Mouse (Mus musculus): ENCODE data around the gene Cdk1. TPM values are rescaled to one million over a fixed set of nuclear protein-coding genes. Genes with fewer than 3 reads are reported as not detected.

Gene Cdk1
- polyA plus RNA-seq, 1 experiment from 2014 or later: 700 TPM

DNA sequence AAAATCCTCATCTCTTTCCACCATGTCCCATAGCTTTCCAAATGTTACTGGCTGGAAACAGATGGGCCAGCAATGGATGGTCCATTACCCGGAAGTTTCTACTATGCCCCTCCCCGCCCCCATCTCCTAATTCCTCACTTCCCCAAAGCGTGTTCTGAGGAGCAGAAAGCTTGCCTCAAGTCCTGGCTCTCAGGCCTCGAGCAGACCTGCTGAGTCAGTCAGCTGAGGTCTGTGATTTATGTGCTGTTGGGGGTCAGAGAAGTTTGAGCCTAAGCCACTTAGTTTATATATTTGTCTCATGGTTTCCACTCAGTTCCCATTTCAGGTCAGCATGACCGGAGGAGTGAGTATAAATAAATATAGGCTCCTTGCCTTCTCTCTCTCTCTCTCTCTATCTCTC lies 43.6 kb downstream of the Cdk1 start:
- peak; percentile 14 for DNase-seq
- Histone ChIP-seq H3K4me3 (ENCODE audit: low read depth, low read length) (no peak overlapping the region), H3K9ac (no peak overlapping the region), H3K9me3 (ENCODE audit: low read depth, low read length) (no peaks in the 10 kb centered on the region), H3K4me2 (no peak overlapping the region), H3K27me3 (ENCODE audit: insufficient read depth, low read length) (no peaks in the 10 kb centered on the region), H3K27ac (ENCODE audit: low read depth) (no peak overlapping the region), H3K4me1 (ENCODE audit: insufficient read depth) (no peaks in the 10 kb centered on the region), H3K36me3 (ENCODE audit: insufficient read depth) (no peaks in the 10 kb centered on the region)
- WGBS: 43% methylated on average over 5 of the region's 5 CpGs
- TF ChIP-seq CTCF (IDR thresholded peaks at IDR 0.05; ENCODE audit: low read depth): no peak
- ATAC-seq (ENCODE audit: insufficient read depth): no peak

DNA sequence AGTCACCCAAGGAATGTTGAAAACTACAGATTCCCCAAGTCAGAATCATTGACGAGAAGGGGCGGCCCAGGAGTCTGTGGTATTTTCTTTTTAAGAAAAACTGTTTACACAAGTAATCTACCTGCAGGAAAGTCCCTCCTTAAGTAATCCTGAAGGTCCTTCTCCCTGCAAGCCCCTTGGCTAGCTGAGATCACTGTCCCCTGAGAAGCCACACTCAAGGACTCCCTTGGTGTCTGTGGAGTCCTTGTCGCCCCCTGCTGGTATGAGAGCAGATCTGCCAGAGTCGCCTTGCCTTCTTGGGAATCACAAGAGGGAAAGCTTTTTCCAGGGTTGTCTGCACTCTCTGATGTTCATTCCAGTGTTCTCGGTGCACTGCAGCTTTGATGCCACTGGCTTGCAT lies 45.7 kb downstream of the Cdk1 start:
- peak; percentile 96 for TF ChIP-seq CTCF (IDR thresholded peaks at IDR 0.05; ENCODE audit: low read depth)
- no peak overlapping the region for H3K27ac ChIP-seq (ENCODE audit: low read depth)
- no peaks in the 10 kb centered on the region for H3K4me1 ChIP-seq (ENCODE audit: insufficient read depth)
- 25% methylated on average over 5 of the region's 5 CpGs for WGBS
- H3K36me3 ChIP-seq (ENCODE audit: insufficient read depth): no peaks in the 10 kb centered on the region
- DNase-seq: peak; percentile 92
- ATAC-seq (ENCODE audit: insufficient read depth): no peak; the same call in 1 of the 2 replicates
- H3K4me2 ChIP-seq: no peak overlapping the region
- H3K9ac ChIP-seq: no peak overlapping the region
- no peak overlapping the region for H3K4me3 ChIP-seq (ENCODE audit: low read depth, low read length)
- H3K27me3 ChIP-seq (ENCODE audit: insufficient read depth, low read length): no peaks in the 10 kb centered on the region
- H3K9me3 ChIP-seq (ENCODE audit: low read depth, low read length): no peaks in the 10 kb centered on the region

DNA sequence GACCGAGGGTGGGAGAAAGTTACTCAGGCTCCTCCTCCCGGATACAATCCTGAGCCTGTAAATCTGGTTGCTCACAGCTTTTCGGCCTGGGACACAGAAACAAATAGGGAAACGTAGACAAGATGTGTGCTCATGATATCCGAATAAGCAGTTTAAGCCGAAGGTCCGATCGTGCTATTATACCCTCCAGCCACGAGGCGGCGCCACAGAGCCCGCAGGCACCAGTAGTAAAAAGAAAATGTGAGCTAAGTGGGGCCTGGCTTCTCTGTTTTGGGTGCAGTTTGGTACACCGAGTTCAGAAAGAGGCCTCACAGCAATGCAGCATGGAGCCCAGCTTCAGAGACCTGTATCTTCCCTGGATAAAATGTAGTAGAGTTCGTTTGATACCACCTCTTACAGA lies 46.5 kb downstream of the Cdk1 start:
- H3K27ac ChIP-seq (ENCODE audit: low read depth): no peak overlapping the region
- 40% methylated on average over 14 of the region's 14 CpGs for WGBS
- H3K27me3 ChIP-seq (ENCODE audit: insufficient read depth, low read length): no peaks in the 10 kb centered on the region
- peak; percentile 80 for TF ChIP-seq CTCF (IDR thresholded peaks at IDR 0.05; ENCODE audit: low read depth)
- no peak overlapping the region for H3K9ac ChIP-seq
- no peaks in the 10 kb centered on the region for H3K9me3 ChIP-seq (ENCODE audit: low read depth, low read length)
- peak; percentile 66 for DNase-seq
- no peak overlapping the region for H3K4me2 ChIP-seq
- H3K36me3 ChIP-seq (ENCODE audit: insufficient read depth): no peaks in the 10 kb centered on the region
- no peak for ATAC-seq (ENCODE audit: insufficient read depth)
- H3K4me3 ChIP-seq (ENCODE audit: low read depth, low read length): no peak overlapping the region
- no peaks in the 10 kb centered on the region for H3K4me1 ChIP-seq (ENCODE audit: insufficient read depth)

DNA sequence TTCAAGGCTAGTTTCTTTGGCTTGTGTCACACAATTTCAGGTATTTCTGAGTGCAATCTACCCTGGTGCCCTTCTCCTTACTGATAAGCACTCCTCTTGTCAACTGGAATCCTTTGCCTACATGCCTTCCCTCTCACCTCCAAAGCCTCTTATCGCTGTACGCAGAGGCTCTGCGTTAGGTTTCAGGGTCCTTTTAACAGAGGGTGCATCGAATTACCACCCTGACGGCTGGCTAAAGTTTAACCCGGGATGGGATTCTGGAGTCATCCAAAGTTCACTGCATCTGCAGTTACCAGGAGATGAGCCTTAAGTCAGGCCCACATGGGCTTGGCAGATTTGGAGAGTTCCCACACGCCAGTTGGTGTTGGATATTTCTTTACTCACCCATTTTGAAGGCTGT lies 47.1 kb downstream of the Cdk1 start:
- peak; percentile 23 for DNase-seq
- no peaks in the 10 kb centered on the region for H3K4me1 ChIP-seq (ENCODE audit: insufficient read depth)
- H3K4me3 ChIP-seq (ENCODE audit: low read depth, low read length): no peak overlapping the region
- H3K27me3 ChIP-seq (ENCODE audit: insufficient read depth, low read length): no peaks in the 10 kb centered on the region
- H3K4me2 ChIP-seq: no peak overlapping the region
- H3K27ac ChIP-seq (ENCODE audit: low read depth): 0 out of 2 replicates have a peak overlapping the region, but pooled peaks have one; percentile 26
- H3K36me3 ChIP-seq (ENCODE audit: insufficient read depth): no peaks in the 10 kb centered on the region
- no peaks in the 10 kb centered on the region for H3K9me3 ChIP-seq (ENCODE audit: low read depth, low read length)
- TF ChIP-seq CTCF (IDR thresholded peaks at IDR 0.05; ENCODE audit: low read depth): no peak
- WGBS: 22% methylated on average over 7 of the region's 7 CpGs
- H3K9ac ChIP-seq: no peak overlapping the region
- peak; percentile 35; the same call in 1 of the 2 replicates for ATAC-seq (ENCODE audit: insufficient read depth)

DNA sequence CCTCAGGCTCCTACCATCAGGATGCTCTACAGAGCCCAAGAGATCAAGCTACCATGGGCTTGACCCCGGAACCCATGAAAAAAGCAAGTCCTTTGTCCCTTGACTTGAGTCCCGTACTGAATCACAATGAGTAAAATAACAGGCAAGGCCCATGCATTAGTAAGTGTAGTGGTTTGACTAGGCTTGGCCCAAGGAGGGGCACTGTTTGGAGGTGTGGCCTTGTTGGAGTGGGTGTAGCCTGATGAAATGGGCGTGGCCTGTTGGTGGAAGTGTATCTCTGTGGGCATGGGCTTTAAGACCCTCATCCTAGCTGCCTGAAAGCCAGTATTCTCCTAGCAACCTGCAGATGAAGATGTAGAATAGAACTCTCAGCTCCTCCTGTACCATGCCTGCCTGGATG lies 47.9 kb downstream of the Cdk1 start:
- TF ChIP-seq CTCF (IDR thresholded peaks at IDR 0.05; ENCODE audit: low read depth): no peak
- 80% methylated on average over 3 of the region's 3 CpGs for WGBS
- no peak for DNase-seq
- Histone ChIP-seq H3K27ac (ENCODE audit: low read depth) (no peak overlapping the region), H3K4me3 (ENCODE audit: low read depth, low read length) (no peak overlapping the region), H3K36me3 (ENCODE audit: insufficient read depth) (no peaks in the 10 kb centered on the region), H3K27me3 (ENCODE audit: insufficient read depth, low read length) (no peaks in the 10 kb centered on the region), H3K9ac (no peak overlapping the region), H3K4me1 (ENCODE audit: insufficient read depth) (no peaks in the 10 kb centered on the region), H3K9me3 (ENCODE audit: low read depth, low read length) (no peaks in the 10 kb centered on the region), H3K4me2 (no peak overlapping the region)
- no peak for ATAC-seq (ENCODE audit: insufficient read depth)

DNA sequence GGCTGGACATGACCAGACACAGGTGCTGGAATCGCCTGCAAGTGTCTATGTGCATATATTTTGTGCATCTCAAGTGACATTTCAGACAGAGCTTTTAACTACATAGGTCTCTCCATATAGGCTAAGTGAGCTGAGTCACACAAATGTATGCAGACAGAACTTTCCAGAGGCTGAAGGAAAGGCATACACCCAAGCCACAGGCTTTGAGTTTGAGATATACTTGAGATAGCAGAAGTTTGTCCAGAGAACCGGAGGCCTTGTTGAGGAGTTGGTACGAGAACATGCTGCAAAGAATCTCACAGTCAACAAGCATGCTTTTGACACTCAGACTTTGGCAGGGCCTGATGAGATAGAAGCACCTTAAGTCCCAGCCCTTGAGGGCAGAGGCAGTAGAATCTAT lies 50.1 kb downstream of the Cdk1 start:
- Histone ChIP-seq H3K4me2 (no peak overlapping the region), H3K9me3 (ENCODE audit: low read depth, low read length) (no peaks in the 10 kb centered on the region), H3K4me1 (ENCODE audit: insufficient read depth) (no peaks in the 10 kb centered on the region), H3K4me3 (ENCODE audit: low read depth, low read length) (no peak overlapping the region), H3K27ac (ENCODE audit: low read depth) (no peak overlapping the region), H3K9ac (no peak overlapping the region), H3K36me3 (ENCODE audit: insufficient read depth) (no peaks in the 10 kb centered on the region), H3K27me3 (ENCODE audit: insufficient read depth, low read length) (no peaks in the 10 kb centered on the region)
- DNase-seq: no peak
- WGBS: 68% methylated on average over 3 of the region's 3 CpGs
- ATAC-seq (ENCODE audit: insufficient read depth): no peak
- no peak for TF ChIP-seq CTCF (IDR thresholded peaks at IDR 0.05; ENCODE audit: low read depth)

DNA sequence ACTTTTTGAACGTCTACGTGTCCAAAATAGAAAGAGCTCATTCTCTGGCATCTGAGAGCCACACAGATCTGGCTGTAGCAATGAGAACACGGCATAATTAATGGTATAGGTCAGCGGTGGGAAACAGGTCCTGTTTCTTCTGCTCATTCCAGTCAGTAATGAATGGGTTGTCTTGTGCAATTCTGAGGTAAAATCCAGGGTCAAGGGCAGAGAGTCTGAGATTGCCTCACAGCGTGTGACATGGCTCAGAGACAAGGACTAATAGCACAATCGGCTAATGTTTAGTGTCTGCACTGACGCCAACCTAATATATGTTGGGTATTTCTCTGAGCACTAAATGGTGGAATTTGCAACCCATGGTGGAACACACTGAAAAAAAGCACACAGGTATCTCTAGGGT lies 52.8 kb downstream of the Cdk1 start:
- TF ChIP-seq CTCF (IDR thresholded peaks at IDR 0.05; ENCODE audit: low read depth): no peak
- no peaks in the 10 kb centered on the region for H3K36me3 ChIP-seq (ENCODE audit: insufficient read depth)
- DNase-seq (no peak), ATAC-seq (ENCODE audit: insufficient read depth) (no peak)
- no peaks in the 10 kb centered on the region for H3K27me3 ChIP-seq (ENCODE audit: insufficient read depth, low read length)
- H3K4me1 ChIP-seq (ENCODE audit: insufficient read depth): no peaks in the 10 kb centered on the region
- H3K4me3 ChIP-seq (ENCODE audit: low read depth, low read length): no peak overlapping the region
- H3K4me2 ChIP-seq: no peak overlapping the region
- H3K9me3 ChIP-seq (ENCODE audit: low read depth, low read length): no peaks in the 10 kb centered on the region
- H3K27ac ChIP-seq (ENCODE audit: low read depth): no peak overlapping the region
- no peak overlapping the region for H3K9ac ChIP-seq
- WGBS: 85% methylated on average over 7 of the region's 7 CpGs

DNA sequence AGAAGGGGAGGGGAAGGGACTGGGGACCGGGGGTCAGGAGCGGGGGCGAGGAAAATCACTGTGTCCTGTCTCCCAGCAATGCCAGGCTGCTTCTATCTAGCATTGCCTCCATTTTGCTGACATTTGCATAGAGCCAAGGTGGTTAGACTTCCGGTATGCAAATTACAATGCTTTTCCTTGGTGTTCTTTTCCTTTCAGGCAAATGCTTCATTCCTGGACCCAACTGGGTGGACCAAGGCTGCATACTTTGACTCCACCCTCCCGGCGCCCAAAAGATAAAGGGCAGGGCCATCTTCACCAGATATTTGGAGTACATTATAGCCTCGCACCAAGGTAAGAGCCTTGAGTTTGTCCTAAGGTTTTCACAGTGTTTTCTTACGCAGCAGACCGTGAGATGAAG lies 56.8 kb downstream of the Cdk1 start:
- no peak overlapping the region for H3K4me2 ChIP-seq
- no peaks in the 10 kb centered on the region for H3K4me1 ChIP-seq (ENCODE audit: insufficient read depth)
- WGBS: 76% methylated on average over 9 of the region's 9 CpGs
- no peaks in the 10 kb centered on the region for H3K36me3 ChIP-seq (ENCODE audit: insufficient read depth)
- no peak overlapping the region for H3K9ac ChIP-seq
- no peaks in the 10 kb centered on the region for H3K27me3 ChIP-seq (ENCODE audit: insufficient read depth, low read length)
- ATAC-seq (ENCODE audit: insufficient read depth) (no peak), DNase-seq (no peak)
- H3K4me3 ChIP-seq (ENCODE audit: low read depth, low read length): no peak overlapping the region
- H3K27ac ChIP-seq (ENCODE audit: low read depth): no peak overlapping the region
- no peak for TF ChIP-seq CTCF (IDR thresholded peaks at IDR 0.05; ENCODE audit: low read depth)
- H3K9me3 ChIP-seq (ENCODE audit: low read depth, low read length): no peaks in the 10 kb centered on the region
